Mouse (Mus musculus): ENCODE data around the gene C2cd2.

Gene C2cd2

DNA sequence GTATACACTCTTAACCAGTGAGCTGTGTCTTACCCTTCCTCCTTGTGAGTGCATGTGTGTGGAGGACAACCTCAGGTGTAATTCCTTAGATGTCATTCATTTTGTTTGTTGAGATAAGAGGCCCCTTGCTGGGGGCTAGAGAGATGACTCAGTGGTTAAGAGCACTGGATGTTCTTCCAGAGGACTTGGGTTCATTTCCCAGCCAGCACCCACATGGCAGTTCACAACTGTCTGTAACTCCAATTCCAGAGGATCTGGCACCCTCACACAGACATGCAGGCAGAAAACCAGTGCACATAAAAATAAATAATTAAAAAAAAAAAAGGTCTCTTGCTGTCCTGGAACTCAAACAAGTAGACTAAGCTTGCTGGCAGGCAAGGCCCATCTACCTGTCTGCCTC, 20.6 kb downstream of the C2cd2 start:
- DNase-seq = no peak

DNA sequence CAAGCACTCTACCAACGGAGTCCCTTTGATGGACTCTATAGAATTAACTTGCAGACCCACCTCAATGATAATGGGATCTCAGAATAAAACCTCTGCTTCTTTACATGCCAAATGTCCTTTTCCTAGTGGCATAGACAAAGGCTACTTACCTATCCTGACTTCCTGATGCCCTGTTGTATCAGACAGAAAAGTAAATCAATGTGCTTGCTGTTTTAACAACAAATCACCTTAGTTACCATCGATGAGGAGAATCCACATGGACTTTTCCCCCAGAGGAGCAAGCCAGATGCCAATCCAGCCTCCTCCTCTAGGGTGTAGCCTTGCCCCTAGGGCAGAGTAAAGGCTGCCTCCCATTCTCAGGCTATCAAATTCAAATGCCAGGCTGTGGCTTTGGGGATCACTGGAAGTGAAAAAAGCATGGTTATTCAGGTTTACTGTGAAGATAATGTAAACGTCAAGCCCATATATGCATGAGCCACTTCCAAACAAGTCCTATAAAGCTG, 21.9 kb downstream of the C2cd2 start:
- DNase-seq = no peak

DNA sequence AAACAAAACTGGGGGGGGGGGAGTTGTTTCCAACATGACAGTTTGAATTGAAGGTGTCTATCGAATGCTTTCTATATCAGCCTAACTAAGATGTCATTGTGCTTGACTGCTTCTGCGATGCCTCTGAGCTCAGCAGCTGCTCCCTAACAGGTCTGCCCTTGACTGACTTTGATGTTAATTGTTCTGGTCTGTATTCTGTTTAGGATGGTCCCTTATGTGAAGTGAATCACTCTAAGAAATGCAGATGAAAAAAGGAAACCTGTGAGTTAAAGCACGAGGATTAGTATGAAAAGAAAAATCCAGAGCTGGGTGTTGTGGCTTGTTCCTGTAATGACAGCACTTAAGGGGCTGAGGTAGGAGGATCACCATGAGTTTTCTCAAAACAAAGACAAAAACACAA, 26.6 kb downstream of the C2cd2 start:
- DNase-seq = no peak

DNA sequence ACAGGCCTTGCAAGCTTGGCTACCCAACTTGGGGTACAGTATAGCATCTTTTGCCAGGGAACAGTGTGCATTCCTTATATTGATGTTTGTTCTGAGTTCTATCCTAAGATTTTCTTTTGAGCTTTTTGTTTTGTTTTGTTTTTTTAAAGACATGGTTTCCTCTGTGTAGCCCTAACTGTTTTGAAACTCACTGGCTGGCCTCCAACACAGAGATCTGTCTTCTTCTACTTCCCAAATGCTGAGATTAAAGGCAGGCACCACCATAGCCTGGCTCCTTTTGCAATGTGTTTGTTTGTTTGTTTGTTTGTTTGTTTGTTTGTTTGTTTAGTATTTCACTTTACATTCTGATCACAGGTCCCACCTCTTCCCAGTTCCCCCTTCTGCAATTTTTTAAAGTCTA, 32.2 kb downstream of the C2cd2 start:
- DNase-seq = no peak

GRCm38 (mm10) chr16:97929520-97929919, 32.9 kb downstream of the C2cd2 start:
- DNase-seq = no peak

GRCm38 (mm10) chr16:97927331-97927938, 35.0 kb downstream of the C2cd2 start:
- DNase-seq = no peak

GRCm38 (mm10) chr16:97926381-97926780, 36.0 kb downstream of the C2cd2 start:
- DNase-seq = no peak

- no peak for DNase-seq
Measured at GRCm38 (mm10) chr16:97925760-97926159, 36.6 kb downstream of the C2cd2 start.

GRCm38 (mm10) chr16:97923700-97924099, 38.7 kb downstream of the C2cd2 start:
- no peak for DNase-seq

DNA sequence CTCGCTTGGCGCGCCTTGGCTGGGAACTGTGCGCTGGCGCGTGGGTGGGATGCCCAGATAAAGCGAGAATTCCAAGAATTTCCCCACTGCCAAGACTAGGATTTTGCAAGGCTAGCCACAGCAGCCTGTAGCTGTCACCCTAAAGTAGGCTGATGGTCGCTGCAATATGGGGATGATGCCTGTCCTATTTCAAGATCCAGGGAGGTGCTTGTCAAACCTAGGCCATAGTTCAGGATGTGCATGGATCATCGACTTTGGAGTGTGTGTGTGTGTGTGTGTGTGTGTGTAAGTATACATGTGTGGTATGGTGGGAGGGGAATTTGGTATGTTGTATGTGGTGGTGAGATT, 39.6 kb downstream of the C2cd2 start:
- no peak for DNase-seq

GRCm38 (mm10) chr16:97921961-97922778, 40.2 kb downstream of the C2cd2 start:
- DNase-seq = peak; percentile 92

DNA sequence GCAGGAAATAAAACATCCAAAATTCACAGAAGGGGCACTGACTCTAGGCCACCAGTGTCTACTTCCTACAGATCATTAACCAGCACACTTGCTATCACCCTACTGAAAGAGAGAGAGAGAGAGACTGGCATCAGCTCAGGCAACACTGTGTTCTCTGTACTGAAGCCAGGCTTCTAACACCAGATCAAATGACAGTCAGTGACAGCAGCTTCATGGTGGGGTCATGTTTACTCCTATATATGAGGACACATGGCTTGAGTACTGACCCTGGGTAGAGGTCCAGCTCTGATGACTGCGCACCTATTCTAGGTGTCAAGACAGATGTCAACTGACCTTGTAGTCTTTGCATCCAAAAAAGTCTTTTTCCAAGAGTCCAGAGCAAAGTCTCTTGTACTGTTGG, 41.8 kb downstream of the C2cd2 start:
- DNase-seq = no peak

- DNase-seq = no peak
Measured at GRCm38 (mm10) chr16:97919793-97920192, 42.6 kb downstream of the C2cd2 start.

DNA sequence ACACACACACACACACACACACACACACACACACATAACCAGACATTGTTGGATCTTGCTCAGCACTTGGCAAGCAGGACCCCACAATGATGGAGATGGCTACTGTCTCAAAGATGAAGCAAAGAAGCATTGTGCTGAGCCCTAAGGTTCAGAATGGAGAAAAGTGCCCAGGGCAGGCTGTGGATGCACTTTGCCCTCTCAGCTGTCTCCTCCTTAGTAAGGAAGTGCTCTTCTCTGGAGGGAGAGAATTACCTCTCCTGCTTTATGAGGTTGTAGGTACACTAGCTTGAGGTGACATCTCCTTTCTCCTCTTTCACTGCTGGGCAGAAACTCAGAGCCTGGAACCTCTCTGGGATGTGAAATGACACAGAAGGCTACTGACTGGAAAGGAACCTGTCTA, 49.5 kb downstream of the C2cd2 start:
- no peak for DNase-seq

DNA sequence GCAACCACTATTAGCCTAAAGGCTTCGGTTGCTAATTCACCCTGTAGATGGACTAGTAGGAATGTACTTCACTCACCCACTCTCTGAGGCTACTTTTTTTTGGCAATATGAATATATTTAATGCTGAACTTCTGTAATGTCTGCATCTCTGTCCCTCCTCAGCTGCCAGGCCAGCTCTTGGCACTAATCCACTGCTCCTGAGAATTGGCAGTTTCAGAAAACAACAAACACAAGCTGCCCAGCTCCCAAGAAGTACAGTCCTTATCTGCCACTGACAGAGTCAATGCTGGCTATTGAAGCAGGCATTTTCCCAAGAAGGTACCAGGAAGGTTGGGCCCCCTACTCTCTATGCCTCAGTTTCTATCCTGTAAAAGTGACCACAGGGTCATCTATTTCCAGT, 53.0 kb downstream of the C2cd2 start:
- DNase-seq = no peak

DNA sequence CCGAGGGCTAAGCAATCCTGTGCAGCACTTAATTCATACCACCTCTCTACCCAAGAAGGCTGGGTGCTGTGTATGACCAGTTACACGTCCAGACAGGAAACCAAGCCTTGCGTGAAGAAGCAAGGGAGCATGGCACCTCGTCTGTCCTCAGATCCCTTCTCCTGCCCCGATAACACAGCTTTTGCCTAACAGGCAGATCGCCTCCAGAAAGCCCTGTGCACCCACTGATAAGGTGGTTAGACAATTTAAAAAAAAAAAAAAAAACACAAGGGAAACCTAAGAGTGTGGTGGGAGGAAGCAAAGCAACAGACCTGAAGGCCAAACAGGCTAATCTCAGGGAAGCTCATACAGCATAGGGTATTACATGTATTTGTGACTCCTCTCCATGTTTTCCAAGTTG, 54.9 kb downstream of the C2cd2 start:
- DNase-seq = no peak

- no peak for DNase-seq
Measured at GRCm38 (mm10) chr16:97906337-97906736, 56.1 kb downstream of the C2cd2 start.

DNA sequence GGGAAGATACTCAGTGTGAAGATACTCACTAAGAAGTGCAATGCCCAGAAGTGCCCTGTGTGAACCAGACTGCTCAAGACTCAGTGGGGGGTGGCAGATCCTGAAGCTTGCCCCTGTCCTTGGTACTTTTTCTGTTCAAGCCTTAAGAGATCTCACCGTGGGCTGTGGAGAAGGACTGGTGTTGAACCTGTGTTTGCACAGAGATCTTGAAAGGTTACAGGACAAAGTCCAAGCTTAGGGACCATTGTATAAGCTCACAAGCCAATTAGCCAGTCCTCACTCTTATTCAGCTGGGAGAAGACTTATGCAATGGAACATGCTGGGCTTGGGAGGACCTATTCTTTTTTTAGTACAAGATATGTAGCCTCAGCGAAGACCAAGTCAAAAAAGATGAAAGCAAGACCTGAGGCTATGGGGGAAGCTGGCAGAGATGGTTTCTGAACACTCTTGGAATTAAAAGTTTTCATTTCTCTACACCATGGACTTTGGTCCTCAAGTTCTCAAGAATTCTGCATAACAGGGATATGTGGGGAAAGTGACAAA, 56.9 kb downstream of the C2cd2 start:
- no peak for DNase-seq

GRCm38 (mm10) chr16:97904035-97904434, 58.4 kb downstream of the C2cd2 start:
- no peak for DNase-seq

DNA sequence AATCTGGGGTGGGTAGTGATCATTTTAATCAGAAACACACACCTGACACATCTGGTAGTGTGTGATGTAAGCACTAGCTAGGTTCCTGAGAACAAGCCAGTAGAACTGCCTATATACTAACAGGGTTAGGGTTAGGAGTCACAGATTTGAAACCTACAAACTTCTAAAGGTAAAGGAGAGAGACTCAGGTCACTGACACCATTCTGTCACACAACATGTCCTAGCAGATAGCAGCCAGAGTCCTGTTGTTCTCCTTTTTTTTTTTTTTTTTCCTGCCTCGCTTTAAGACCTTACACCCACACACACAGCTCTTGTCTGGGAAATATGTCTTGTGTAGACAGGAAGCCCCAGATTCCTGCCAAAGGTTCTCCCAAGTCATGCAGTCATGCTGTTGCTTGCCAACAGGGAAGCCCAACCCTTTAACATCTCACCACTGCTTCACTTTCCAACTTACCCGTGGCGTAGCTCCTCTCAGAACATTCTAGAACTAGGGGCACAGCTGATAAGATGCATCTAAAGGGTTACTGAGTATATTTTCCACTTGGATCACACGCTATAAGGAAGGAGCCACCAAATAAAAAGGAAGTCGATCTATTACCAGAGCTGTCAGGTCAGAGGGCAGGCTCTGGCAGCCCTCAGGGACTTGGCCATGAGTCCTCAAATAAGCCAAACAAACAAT, 64.9 kb downstream of the C2cd2 start:
- no peak for DNase-seq

- DNase-seq = no peak
Measured at GRCm38 (mm10) chr16:97887762-97888161, 74.6 kb downstream of the C2cd2 start.

GRCm38 (mm10) chr16:97883696-97884095, 78.7 kb downstream of the C2cd2 start:
- DNase-seq = no peak

DNA sequence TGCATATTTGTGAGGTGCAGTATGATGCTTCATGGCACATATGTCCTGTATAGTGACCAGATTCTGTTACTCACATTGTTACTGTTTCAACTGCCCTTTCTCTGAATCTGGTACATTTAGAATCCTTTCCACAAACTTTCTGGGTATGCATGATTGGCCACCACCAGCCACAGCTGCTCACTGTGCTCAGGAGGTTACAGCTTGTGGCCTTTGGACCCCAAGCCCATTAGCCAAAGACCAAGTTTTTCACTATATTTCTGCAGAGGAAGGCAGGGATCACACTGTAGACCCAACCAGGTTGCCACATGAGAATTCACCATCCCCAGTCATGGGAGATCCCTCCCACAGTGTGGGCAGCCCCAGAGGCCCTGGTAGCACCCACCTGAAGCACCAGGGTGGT, 79.5 kb downstream of the C2cd2 start:
- no peak for DNase-seq

GRCm38 (mm10) chr16:97879134-97879533, 83.3 kb downstream of the C2cd2 start:
- no peak for DNase-seq
